Mouse (Mus musculus): ENCODE measurements around the gene Tas2r144. TPM values are rescaled to one million over a fixed set of nuclear protein-coding genes. Genes with fewer than 3 reads are reported as not detected.

Gene Tas2r144
- not detected for total RNA-seq (2021)
- long read RNA-seq, experiment 1 = 0 reads
- long read RNA-seq, experiment 2 = 0 reads

DNA sequence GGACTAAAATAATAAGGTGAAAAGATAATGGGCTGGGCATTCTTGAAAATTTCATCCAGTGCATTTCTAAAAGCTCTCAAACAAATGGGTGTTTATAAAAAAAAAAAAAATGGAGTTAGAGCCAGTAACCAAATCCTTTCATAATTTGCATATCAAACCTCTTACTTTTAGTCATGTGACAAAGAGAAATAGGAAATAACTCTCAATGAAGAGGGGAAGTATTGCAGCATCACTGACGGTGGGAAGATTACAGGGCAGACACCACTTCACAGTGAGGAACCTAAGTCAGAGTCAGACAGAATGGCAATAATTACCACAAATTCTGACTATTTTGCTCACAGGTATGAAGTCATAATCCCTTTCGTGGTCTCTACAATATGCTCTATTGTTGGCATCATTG lies at the start of gene Tas2r144:
Gene Tas2r144, plus strand, starts transcription at position 301 of the 400 bp plus-strand sequence.
- DNase-seq = no peak

DNA sequence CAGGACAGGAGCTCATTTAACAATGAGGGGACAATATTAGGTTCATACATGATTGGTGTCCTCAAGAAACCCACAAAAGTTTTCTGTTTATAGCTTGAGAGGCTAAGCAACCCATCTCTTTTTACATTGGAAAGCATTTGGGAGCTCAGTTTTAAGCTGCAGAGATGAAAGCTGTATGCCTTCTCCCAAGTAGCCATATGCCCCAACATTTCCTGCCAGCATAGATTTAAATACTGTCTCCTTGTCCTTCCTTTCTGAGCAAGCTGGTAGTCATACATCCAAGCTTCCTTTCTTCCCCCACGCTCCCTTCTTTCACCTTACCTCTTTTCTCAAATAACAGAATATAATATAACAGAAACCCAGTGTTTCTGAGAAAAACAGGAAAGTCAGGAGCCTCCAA lies 32.7 kb upstream of the Tas2r144 start:
- DNase-seq = no peak

GRCm38 (mm10) chr6:42186230-42186629 lies 28.9 kb upstream of the Tas2r144 start:
- DNase-seq = no peak

DNA sequence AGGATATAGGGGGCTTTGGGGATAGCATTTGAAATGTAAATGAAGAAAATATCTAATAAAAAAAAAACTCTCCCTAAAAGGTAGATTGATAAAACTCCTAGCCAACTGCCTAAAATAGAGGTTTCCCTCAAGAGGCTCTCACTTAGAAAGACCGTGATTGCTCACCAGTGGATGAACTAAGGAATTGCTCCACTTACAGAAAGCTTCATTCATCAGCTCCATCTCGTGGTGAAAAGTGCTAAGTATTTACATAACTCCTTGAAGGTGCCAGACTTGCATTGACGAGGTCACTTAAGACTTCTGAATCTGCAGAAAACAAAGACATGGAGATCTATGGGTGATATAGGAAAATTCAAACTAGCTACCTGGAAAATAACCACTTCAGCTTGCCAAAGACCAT lies 17.4 kb upstream of the Tas2r144 start:
- DNase-seq = no peak

DNA sequence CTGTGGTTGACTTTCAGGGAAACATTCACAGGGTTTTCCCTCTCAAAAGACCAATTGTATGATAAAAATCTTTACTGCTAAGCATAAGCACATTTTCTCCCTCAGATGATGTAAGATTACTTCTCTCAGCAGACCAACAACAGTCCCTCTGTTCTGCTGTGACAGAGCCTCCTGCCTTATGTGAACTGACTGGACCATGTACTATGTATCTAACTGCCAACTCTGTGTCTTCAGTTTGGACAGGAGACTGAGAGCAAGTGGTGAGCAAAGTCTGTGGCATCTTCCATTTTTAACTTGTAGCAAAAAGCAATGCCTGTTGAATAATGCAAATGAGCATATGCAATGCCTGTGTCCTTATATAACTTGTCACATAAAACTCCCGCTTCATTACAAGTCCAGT lies 15.6 kb upstream of the Tas2r144 start:
- no peak for DNase-seq

DNA sequence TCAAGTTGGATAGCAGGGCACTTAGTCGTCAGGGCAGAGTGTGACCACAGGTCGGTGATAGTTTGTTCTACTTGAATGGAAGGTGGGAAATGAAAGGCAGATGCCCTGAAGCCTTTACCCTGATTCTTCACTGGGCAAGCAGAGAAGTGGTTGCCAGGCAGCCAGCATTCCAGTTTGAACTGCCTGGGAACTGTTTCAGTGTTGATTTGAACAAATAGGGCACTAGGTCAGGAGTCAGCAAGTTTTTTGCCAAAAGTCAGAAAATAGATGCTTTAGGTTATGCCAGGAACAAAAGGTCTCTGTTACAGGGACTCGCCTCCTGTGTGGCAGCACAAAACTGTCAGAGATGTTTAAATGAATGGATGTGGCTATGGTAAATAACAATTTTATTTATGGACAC lies 7.2 kb downstream of the Tas2r144 start:
- DNase-seq = no peak

- DNase-seq = no peak
These were observed 9.9 kb downstream of the Tas2r144 start for GRCm38 (mm10) chr6:42225046-42225445.

DNA sequence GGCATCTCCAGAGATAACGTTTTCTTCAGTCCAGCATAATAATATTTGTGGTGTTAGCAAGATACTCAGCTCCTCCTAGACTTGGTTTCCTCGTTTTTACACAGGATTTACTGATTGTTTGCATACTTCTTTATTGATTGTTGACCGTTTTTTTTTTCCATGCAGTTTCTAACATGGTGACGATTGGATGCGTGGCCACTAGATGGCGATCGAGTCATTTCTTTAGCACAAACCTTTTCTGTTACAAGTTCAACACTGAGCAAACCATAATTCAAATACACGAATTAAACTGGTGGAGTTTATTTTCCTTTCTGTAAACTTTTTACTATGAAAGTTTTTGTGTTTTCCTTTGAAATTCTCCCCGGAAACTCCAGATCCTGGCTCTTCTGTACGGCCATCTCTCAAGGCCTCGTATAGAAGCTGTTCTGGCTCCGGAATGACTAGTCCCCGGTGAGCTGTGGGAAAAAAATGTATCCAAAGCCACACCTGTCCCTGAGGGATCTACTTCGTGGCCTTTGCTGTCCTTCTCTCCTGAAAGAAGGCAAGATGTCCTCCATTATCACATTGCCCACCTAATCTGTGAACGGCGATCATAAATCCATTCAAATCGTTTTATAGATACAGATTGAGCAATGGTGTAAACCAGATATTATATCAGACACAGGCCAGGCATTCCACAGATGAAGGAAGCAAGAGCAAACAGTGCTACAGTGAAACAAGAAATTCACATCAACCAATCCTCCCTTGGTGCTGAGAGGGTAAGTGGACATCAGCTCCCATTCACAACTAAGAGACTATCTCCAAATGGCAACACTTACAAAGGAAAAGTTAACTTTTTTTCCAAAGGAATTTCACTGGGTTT lies 12.3 kb downstream of the Tas2r144 start:
- peak; percentile 73 for DNase-seq

DNA sequence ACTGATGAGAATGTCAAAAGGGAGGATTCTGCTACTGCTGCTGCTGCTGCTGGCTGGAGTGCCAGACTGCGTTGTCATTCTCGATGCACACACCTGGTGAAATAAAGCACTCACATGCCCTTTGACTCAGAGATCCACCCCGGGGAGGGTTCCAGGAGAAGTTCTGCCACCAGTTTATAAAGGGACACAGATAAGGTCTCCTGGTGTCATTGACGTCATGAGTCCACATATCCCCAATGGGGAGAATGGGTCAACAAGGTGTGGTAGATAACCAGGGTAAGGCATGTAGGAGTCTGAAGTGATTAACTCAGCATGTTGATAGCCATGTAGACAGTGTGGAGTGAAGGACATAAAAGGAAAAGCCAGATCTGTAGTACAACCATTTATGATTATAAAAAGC lies 14.5 kb downstream of the Tas2r144 start:
- no peak for DNase-seq

DNA sequence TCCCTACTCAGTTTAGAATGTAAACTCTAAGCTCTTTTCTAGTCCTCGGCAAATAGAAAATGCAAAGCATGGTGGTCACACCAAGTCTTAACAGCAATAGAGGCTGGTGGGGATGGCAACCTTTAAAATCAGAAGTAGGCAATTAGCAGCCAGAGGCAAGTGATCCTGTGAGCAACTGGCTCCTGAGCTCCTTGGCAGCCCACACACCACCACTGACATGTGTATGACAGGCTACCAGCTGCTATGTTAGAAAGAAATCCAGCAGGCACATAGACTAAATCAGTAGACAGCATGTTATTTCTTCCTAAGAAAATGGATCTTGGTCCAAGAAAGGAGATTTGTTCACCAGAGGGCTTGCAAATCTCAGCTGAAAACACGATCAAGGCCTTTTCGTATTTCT lies 16.1 kb downstream of the Tas2r144 start:
- DNase-seq = no peak

DNA sequence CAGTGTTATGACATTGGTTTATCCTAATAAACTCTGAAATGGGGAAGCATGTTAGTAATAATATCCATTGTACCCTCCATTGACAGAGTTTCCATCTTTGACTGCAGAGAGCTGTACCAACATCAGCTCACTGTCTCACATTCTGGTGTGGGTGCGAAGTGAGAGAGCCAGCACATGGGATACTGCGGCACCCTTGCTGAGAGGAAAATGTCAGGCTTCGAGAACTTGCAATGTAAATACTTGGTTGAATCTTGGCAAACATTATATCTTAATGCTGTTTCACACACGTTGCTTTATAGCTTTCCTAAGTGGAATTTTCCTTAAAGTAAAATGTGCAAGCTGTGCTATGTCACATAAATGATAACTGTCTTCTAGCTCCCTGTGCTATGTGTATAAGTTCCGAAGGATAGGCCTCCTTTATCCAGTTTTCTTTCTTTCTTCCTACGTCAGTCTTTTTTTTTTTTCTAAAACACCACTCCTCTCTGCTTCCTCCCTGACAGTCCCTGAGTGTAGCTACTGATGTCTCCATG lies 22.2 kb downstream of the Tas2r144 start:
- no peak for DNase-seq

GRCm38 (mm10) chr6:42241311-42242045 lies 26.4 kb downstream of the Tas2r144 start:
- DNase-seq = no peak

DNA sequence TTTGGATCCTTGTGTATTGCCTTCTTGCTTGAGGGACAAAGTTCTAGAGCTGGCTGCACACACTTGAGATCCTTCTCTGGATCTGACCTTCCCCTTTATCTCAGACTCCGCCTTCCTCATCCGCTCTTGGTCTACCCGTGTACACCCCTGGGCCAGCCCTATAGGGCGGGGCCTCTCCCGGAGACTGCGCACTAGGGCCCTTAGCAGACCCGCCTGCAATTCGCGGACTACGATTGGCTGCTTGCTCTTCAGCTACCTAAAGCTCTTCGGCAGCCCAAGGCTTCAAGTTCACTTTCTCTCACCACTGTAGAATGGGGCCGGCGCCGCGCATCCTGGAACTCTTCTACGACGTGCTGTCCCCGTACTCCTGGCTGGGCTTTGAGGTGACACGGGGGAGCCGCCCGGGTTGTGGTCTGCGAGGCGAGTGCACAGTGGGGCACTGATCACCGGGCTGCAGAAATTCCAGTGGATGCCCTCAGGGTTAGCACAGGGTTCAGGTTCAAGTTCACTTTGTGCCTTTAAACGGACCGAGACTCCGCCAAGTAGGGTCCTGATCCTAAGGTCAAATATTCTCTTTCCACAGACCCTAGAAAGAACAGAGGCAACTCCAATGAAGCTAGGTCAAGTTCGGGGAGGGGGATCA lies 30.7 kb downstream of the Tas2r144 start, which contains the start of gene Gstk1:
Gene Gstk1, plus strand, starts transcription at position 225 of the 643 bp plus-strand sequence.
- DNase-seq = peak; percentile 65

DNA sequence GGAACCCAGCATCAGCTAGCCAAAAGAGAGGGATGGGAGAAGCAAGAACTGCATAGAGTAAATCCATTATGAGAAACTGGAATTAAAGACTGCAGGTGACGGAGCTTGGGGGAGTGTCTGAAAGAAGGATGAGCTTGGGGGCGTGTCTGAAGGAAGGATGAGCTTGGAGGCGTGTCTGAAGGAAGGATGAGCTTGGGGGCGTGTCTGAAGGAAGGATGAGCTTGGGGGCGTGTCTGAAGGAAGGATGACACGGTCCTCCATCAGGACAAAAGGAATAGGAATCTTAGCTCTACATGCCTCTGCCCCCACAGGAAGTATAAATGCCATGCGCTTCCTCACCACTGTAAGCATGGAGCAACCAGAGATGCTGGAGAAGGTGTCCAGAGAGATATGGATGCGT lies 32.0 kb downstream of the Tas2r144 start:
- no peak for DNase-seq

DNA sequence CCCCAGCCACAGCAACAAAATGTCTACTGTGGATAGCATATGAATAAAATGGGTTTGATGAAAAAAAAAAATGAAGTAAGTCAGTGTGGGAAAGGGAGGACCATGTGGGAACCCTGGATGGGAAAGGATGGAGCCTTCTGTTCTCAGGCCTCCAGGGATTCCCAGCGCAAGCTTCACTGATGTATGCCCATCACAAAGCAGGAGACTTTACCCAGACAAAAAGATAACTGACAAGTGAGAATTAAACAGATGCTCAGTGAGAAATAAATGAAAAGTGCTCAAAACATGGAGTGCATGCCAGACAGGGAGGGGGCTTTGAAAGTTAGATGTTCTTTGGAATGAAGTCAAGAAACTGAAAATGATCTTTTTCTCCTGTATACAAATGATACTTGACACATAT lies 32.9 kb downstream of the Tas2r144 start:
- DNase-seq = no peak

DNA sequence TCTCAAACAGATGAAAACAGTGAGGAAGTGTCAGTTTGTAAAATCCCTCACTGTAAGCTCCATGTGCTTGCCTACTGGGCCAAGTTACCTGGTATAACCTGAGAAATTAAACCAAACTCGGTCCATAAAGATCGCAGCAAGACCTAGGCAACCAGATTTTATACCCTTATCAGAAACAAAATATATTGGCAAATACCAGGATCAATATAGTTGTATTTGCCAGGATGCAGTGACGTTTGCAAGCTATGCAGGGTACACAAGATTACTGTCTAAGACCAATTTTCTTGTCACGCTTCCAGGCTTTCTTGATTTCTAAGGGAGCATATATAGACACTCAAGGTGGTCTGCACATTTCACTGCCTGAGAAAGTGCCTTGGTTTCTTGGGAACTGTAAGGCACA lies 36.7 kb downstream of the Tas2r144 start:
- no peak for DNase-seq

DNA sequence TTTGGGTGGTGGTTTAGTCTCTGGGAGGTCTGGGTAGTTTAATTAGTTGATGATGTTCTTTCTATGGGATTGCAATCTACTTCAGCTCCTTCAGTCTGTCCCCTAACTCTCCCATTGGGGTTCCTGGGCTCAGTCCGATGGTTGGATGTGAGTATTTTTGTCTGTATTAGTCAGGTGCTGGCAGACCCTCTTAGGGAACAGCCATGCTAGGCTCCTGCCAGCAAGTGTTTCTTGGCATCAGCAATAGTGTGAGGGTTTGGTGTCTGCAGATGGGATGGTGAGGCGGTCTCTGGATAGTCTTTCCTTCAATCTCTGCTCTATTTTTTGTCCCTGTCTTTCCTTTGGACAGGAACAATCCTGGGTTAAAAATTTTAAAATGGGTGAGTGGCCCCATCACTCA lies 38.0 kb downstream of the Tas2r144 start:
- DNase-seq = no peak

DNA sequence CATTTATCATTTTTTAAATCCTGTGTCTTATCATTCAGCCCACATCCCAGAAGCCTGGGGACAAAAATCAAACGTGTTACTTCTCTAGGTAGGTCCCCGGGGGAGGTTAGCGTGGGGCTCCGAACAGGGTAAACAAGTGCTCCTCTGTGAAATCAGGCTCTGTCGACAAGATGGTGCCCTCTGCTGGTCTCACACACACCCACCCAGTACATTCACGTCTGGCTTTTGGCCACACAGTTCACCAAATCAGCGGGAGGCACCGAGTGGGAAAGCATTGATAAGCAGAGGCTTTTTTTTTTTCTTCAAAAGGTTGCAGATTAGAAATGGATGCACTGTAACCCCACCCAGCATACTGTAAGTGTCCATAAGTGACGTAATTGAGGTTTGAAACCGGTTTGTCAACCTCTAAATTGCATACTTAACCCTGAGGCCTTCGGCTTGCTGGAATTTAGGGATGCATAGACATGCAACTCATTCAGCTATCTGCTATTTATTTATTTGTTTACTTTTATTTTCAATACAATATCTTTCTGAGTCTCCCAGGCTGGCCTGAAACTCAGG lies 42.3 kb downstream of the Tas2r144 start:
- peak; percentile 34 for DNase-seq

DNA sequence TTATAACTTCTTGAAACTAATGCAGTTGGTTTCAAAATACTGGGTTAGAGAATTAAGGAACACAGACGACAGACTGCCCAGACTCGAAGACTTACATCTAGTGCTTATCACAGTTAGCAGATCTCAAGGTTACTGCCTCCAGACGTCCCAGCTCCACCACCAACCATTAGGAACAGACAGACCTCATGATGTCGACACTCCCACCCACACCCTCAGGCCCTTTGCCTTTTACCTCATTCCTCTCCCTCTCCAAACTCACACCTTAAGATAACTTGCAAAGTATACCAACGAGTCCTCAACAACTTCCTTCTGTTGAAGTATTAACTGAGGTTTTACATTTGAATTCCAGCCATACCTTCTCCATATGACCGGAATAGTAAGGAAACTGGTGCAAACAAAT lies 45.3 kb downstream of the Tas2r144 start:
- DNase-seq = no peak

DNA sequence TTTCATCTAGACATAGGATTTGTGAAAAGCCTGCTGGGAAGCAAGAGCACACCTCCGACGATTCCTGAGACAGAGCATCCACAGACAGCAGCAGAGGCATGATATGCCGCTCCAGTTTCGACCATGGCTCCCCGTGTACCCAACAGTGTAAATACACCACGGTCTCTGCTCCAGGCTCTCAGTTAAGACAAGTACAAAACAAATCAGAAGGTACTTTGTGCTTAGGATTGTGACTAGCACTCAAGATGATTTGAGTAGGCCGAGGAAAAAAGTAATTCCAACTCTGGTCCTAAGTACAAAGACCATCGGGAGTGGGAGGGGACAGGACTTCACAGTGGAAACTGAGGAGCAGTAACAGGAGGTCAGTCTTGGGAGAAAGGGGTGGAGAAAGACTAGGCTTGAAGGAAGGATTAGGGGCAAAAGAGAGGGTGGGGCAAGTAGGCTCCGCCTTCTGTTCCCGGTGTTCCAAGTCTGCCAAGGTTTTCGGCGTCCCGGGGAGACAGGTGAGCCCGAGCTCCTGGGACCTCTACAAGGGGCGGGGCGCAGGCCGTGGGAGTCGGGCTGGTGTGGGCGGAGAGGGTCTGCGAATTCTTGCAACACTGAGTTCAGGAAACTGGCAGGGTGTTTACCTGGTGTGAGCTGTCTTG lies 46.5 kb downstream of the Tas2r144 start, which contains the start of gene Tmem139:
Gene Tmem139, plus strand, starts transcription at position 447 of the 647 bp plus-strand sequence.
- no peak for DNase-seq

DNA sequence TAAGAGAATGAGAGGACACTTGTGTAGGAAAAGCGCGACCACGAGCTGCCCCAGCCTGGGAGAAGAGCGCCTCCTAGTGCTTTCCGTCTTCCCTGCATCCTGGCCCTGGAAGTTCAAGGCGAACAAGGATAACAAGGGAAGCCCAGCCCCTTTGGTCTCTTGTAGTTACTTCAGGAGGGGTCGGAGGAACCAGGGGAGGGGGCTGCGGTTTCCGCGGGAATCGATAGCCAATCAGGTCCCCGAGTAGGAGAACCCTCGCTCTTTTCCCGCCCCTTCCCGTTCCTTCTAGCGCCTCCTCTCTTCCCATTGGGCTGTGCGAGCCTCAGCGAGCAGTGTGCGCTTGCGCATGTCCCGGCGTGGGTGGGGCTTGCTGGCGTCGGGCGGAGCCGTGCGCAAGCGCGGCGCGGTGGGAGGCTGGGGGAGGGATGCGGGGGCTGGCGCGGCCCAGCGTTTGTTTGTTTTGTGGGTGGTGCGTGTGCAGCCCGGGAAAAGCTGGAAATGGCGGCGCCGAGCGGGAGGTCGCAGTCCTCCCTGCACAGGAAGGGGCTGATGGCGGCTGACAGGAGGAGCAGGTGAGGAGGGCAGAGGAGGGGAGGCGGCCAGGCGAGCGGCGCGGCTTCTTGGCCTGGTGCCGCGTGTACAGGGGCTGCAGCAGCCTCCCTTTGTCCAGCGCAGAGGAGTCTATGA lies 49.6 kb downstream of the Tas2r144 start, which contains the start of gene Casp2:
Gene Casp2, plus strand, starts transcription at position 360 of the 687 bp plus-strand sequence.
- peak; percentile 98 for DNase-seq

Data from gastrocnemius, postnatal 10 days (tissue).